Mouse (Mus musculus) Patski (cell line): Measurements from ENCODE around the gene Olfr1487. TPM values are rescaled to one million over a fixed set of nuclear protein-coding genes. Genes with fewer than 3 reads are reported as not detected.
"Not testable (repeated sequence)": the region's sequence is repeated elsewhere in the genome, so short reads cannot be mapped to it uniquely, and the experiment has no call there.

ENCODE experiments used
- ATAC-seq: fragments of 100-300 bp; one replicate; pipeline ENCODE4 v1.8.0; 2021
- CTCF ChIA-PET: fragments of 350-600 bp; sonication (Branson Sonifier 250); formaldehyde crosslinking; loops from one replicate; lab custom pipeline; 2022; ENCODE audit warnings: inconsistent platforms; lab: Charles Lee
- POLR2A ChIA-PET: fragments of 350-600 bp; sonication (Branson Sonifier 250); formaldehyde crosslinking; loops from one replicate; lab custom pipeline; 2022; ENCODE audit warnings: antibody characterized with exemption, inconsistent platforms; lab: Charles Lee
- DNase-seq: peaks from one replicate; pipeline ENCODE4 v3.0.0-alpha.2; 2011; ENCODE audit warnings: low read depth, low spot score
- H3K27me3 ChIP-seq: fragments of 371-371 bp; one replicate; pipeline ENCODE4 v1.5.1; 2021
- CTCF ChIP-seq: fragments of 100-300 bp; IDR thresholded peaks from one replicate; pipeline ENCODE4 v1.5.1; 2021
- in situ Hi-C: fragments of 300-500 bp; cut with MboI; formaldehyde crosslinking; loops from 3 replicates; pipeline ENCODE4 v1.11.1; 2018; ENCODE audit warnings: low pct_unique_long_range_greater_than_20kb, mixed read lengths
- polyA plus RNA-seq: library from polyadenylated mRNA; unstranded; gene quantifications from one replicate; pipeline ENCODE4 v1.2.3, GENCODE M21; 2021

Gene Olfr1487
- polyA plus RNA-seq = not detected

DNA sequence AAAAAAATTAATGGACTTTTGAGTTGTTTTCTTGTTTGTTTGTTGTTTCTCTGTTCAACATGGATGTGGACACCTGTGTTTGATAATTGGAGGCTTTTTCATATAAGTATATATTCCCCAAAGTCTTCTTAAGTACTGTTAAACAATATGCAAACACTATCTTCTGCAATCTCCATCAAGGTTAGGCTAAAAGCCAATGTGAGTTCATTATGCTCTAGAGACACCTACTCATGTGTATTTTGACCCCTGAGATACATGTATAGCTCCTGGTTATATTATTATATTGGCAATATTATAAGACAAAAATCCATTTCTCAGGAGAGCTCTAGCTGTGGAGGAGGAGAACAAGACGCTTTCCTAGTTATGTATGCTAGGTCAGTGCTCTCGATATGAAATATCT is at the start of gene Olfr1487:
Gene Olfr1487 (plus strand): TSS at position 301 of the 400 bp plus-strand sequence.
- POLR2A ChIA-PET, CTCF ChIA-PET: not testable (repeated sequence)

GRCm38 (mm10) chr19:13583211-13583610 is 34.0 kb upstream of the Olfr1487 start, which contains the start of gene Olfr1484:
Gene Olfr1484, plus strand, starts transcription at chr19:13583511.
- TF ChIP-seq CTCF = no peak
- ChIA-PET POLR2A (no interaction called here), CTCF (no interaction called here)
- H3K27me3 ChIP-seq = no peaks in the 10 kb centered on the region
- ATAC-seq (no peak), DNase-seq (no peak)
- in situ Hi-C loops = no loop called here

More for the DNA sequence above, at the start of gene Olfr1487:
- not testable (repeated sequence) for DNase-seq, ATAC-seq, H3K27me3 ChIP-seq
- in situ Hi-C loops = loop anchor here (5.0 kb wide), 1 partner anchor 90 kb away; the partner anchor contains the start of gene Olfr1480

DNA sequence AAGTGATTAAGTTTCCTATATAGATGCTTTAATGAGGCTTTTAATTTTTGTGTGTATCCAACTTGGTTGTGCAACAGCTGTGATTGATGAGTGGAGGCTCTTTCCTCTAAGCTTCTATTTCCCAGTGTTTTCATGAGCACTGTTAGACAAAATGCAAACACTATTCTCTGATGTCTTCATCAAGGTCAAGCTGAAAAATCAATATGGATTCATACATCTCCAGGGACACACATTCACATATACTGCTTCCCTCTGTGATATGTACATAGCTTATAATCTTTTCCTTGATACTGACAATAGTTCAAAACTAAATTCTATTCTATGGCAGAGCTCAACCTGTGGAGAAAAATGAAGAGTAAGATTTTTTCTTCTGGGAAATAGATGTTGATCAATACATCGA is 14.1 kb downstream of the Olfr1487 start, which contains the start of gene Olfr1489:
Gene Olfr1489 (plus strand): TSS at position 301 of the 400 bp plus-strand sequence.
- in situ Hi-C loops = no loop called here

DNA sequence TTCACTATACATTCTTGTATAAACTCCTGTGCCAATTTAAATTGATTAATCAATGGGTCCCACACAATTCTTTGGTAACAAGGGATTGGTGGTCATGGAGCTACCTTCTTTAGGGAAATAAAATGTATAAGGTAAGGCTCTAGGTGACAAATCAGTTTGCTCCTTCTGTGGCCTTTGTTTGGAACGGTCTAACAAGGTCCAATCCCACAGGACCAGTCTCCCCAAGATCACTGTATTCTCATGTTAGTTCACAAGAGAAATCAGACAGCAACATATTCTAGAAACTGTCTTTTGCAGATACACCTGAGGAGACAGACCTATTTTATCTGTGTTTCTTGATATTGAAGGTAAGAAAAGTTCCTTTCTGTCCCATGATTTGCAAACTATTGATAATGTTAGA is 33.6 kb downstream of the Olfr1487 start, which contains the start of gene Olfr1490:
Gene Olfr1490 (plus strand): TSS at position 301 of the 400 bp plus-strand sequence.
- no peak for TF ChIP-seq CTCF
- CTCF ChIA-PET = no interaction called here
- in situ Hi-C loops = no loop called here
- H3K27me3 ChIP-seq = no peaks in the 10 kb centered on the region
- ATAC-seq (no peak), DNase-seq (no peak)
- POLR2A ChIA-PET = no interaction called here

More for the DNA sequence above, 14.1 kb downstream of the Olfr1487 start, which contains the start of gene Olfr1489:
- DNase-seq (no peak), ATAC-seq (no peak)
- no peak for TF ChIP-seq CTCF
- no peaks in the 10 kb centered on the region for H3K27me3 ChIP-seq
- ChIA-PET CTCF (no interaction called here), POLR2A (no interaction called here)

Other genes with a start within 250 kb of the Olfr1487 start
- gene Olfr1469, start 209.5 kb upstream of the Olfr1487 start, polyA plus RNA-seq = not detected
- not detected for gene Olfr1471, start 174.0 kb upstream of the Olfr1487 start, polyA plus RNA-seq
- not detected for gene Olfr1472, start 161.3 kb upstream of the Olfr1487 start, polyA plus RNA-seq
- not detected for gene Olfr1474, start 147.8 kb upstream of the Olfr1487 start, polyA plus RNA-seq
- gene Olfr1475, start 137.2 kb upstream of the Olfr1487 start, polyA plus RNA-seq = not detected
- gene Olfr1477, start 116.8 kb upstream of the Olfr1487 start, polyA plus RNA-seq = not detected
- not detected for gene Olfr1480, start 89.5 kb upstream of the Olfr1487 start, polyA plus RNA-seq
- not detected for gene Olfr1484, start 33.9 kb upstream of the Olfr1487 start, polyA plus RNA-seq
- not detected for gene Olfr1489, start 14.2 kb downstream of the Olfr1487 start, polyA plus RNA-seq
- gene Olfr1490, start 33.7 kb downstream of the Olfr1487 start, polyA plus RNA-seq = not detected
- not detected for gene Olfr1491, start 79.9 kb downstream of the Olfr1487 start, polyA plus RNA-seq
- gene Olfr1493-ps1, start 105.9 kb downstream of the Olfr1487 start, polyA plus RNA-seq = not detected
- not detected for gene Olfr1494, start 122.4 kb downstream of the Olfr1487 start, polyA plus RNA-seq
- gene Olfr1495, start 147.2 kb downstream of the Olfr1487 start, polyA plus RNA-seq = not detected
- gene Olfr1496, start 160.5 kb downstream of the Olfr1487 start, polyA plus RNA-seq = not detected
- not detected for gene Olfr1497, start 180.8 kb downstream of the Olfr1487 start, polyA plus RNA-seq
- gene Olfr1499, start 202.1 kb downstream of the Olfr1487 start, polyA plus RNA-seq = not detected
- not detected for gene Olfr1500, start 213.1 kb downstream of the Olfr1487 start, polyA plus RNA-seq
- not detected for gene Olfr1501, start 233.3 kb downstream of the Olfr1487 start, polyA plus RNA-seq
- not detected for gene Olfr1502, start 244.4 kb downstream of the Olfr1487 start, polyA plus RNA-seq